Mouse (Mus musculus): ENCODE measurements around the gene Fignl2. TPM values are rescaled to one million over a fixed set of nuclear protein-coding genes. Genes with fewer than 3 reads are reported as not detected.
A peak's percentile ranks its signal among the peaks of the same experiment; 100 is the strongest.

Fignl2 gene
- total and polyA plus RNA-seq, 3 experiments: 6.3 to 11.8 (median 8.7) TPM

GRCm38 (mm10) chr15:101092829-101093648 lies 14.7 kb upstream of the Fignl2 start:
- DNase-seq: peak; percentile 76

- no peak for DNase-seq
Observed at GRCm38 (mm10) chr15:101092121-101092828, 13.9 kb upstream of the Fignl2 start.

GRCm38 (mm10) chr15:101091551-101091950 lies 13.2 kb upstream of the Fignl2 start:
- DNase-seq: no peak

GRCm38 (mm10) chr15:101088291-101088690 lies 9.9 kb upstream of the Fignl2 start:
- no peak for DNase-seq

GRCm38 (mm10) chr15:101086956-101087355 lies 8.6 kb upstream of the Fignl2 start:
- DNase-seq: peak; percentile 93

- DNase-seq: no peak
Observed at GRCm38 (mm10) chr15:101086451-101086850, 8.1 kb upstream of the Fignl2 start.

GRCm38 (mm10) chr15:101084499-101084898 lies 6.1 kb upstream of the Fignl2 start:
- no peak for DNase-seq

GRCm38 (mm10) chr15:101082236-101082635 lies 3.9 kb upstream of the Fignl2 start:
- DNase-seq: no peak

- peak; percentile 22 for DNase-seq
Observed at GRCm38 (mm10) chr15:101081035-101081548, 2.7 kb upstream of the Fignl2 start.

GRCm38 (mm10) chr15:101080031-101080520 lies 1.7 kb upstream of the Fignl2 start:
- peak; percentile 66 for DNase-seq

GRCm38 (mm10) chr15:101078731-101079156 lies 377 bp upstream of the Fignl2 start:
- DNase-seq: peak; percentile 98

- DNase-seq: peak; percentile 64
Observed at GRCm38 (mm10) chr15:101077001-101077812, 1.2 kb downstream of the Fignl2 start.

- DNase-seq: no peak
Observed at GRCm38 (mm10) chr15:101076071-101077000, 2.0 kb downstream of the Fignl2 start.

- no peak for DNase-seq
Observed at GRCm38 (mm10) chr15:101075656-101076055, 2.7 kb downstream of the Fignl2 start.

- peak; percentile 31 for DNase-seq
Observed at GRCm38 (mm10) chr15:101075150-101075549, 3.2 kb downstream of the Fignl2 start.

GRCm38 (mm10) chr15:101074067-101074466 lies 4.3 kb downstream of the Fignl2 start:
- peak; percentile 53 for DNase-seq

GRCm38 (mm10) chr15:101072736-101073135 lies 5.6 kb downstream of the Fignl2 start:
- no peak for DNase-seq

GRCm38 (mm10) chr15:101070762-101071161 lies 7.6 kb downstream of the Fignl2 start:
- DNase-seq: no peak

- no peak for DNase-seq
Observed at GRCm38 (mm10) chr15:101069641-101070190, 8.7 kb downstream of the Fignl2 start.

- no peak for DNase-seq
Observed at GRCm38 (mm10) chr15:101068671-101069070, 9.7 kb downstream of the Fignl2 start.

All from adrenal gland, adult 2 months (tissue).